Mouse (Mus musculus): ENCODE results near the gene Ddx27.

Gene Ddx27

GRCm38 (mm10) chr2:167079535-167080257, 64.7 kb downstream of the Ddx27 start:
- intact Hi-C loops (cut with DNase I) = no loop called here

- intact Hi-C loops (cut with DNase I) = no loop called here
Measured at GRCm38 (mm10) chr2:167080387-167080786, 65.4 kb downstream of the Ddx27 start.

GRCm38 (mm10) chr2:167081135-167081534, 66.1 kb downstream of the Ddx27 start:
- intact Hi-C loops (cut with DNase I) = no loop called here

- intact Hi-C loops (cut with DNase I) = no loop called here
Measured at GRCm38 (mm10) chr2:167081639-167082038, 66.6 kb downstream of the Ddx27 start.

All from adrenal gland (tissue).